Mouse (Mus musculus) G1E (cell line): Measurements from ENCODE around the gene Elovl6. TPM values are rescaled to one million over a fixed set of nuclear protein-coding genes. Genes with fewer than 3 reads are reported as not detected.

Source experiments
- ATAC-seq: 2 replicates; pipeline ENCODE4 v1.8.0; 2016; ENCODE audit warnings: mild to moderate bottlenecking; ENCODE audit not compliant: insufficient number of reproducible peaks, poor library complexity, low FRiP score, severe bottlenecking; ENCODE audit errors: extremely low read depth
- DNase-seq: peaks from one replicate; pipeline ENCODE4 v3.0.0; 2012; ENCODE audit warnings: low spot score
- H3K27me3 ChIP-seq: 2 replicates; pipeline ENCODE4 v1.6.1; 2012; ENCODE audit warnings: mild to moderate bottlenecking, low read length, inconsistent platforms; ENCODE audit not compliant: insufficient read depth
- H3K36me3 ChIP-seq: replicated peaks from 2 replicates; pipeline ENCODE3; 2012; ENCODE audit warnings: mild to moderate bottlenecking, inconsistent platforms
- H3K4me1 ChIP-seq: 2 replicates; pipeline ENCODE4 v1.6.1; 2012; ENCODE audit warnings: low read depth, low read length, inconsistent platforms, mixed read lengths; ENCODE audit not compliant: insufficient read depth
- H3K4me3 ChIP-seq: 2 replicates; pipeline ENCODE4 v1.5.1; 2012; ENCODE audit warnings: low read depth, mild to moderate bottlenecking, inconsistent platforms, low read length, moderate library complexity, mixed read lengths
- H3K9me3 ChIP-seq: replicated peaks from 2 replicates; pipeline ENCODE4 v1.6.1; 2012; ENCODE audit warnings: inconsistent platforms
- CTCF ChIP-seq: IDR thresholded peaks from 2 replicates; pipeline ENCODE4 v1.5.1; 2012; ENCODE audit warnings: low read depth, low read length, inconsistent platforms, mixed read lengths
- GATA1 ChIP-seq: IDR thresholded peaks from 2 replicates; pipeline ENCODE4 v1.6.1; 2012; ENCODE audit warnings: borderline replicate concordance, low read length, inconsistent platforms, mixed read lengths
- GATA2 ChIP-seq: IDR thresholded peaks from 2 replicates; pipeline ENCODE4 v1.6.1; 2012; ENCODE audit warnings: low read depth, low read length, inconsistent platforms, borderline replicate concordance
- POLR2AphosphoS5 ChIP-seq: IDR thresholded peaks from 2 replicates; pipeline ENCODE4 v1.6.1; 2012; ENCODE audit warnings: low read depth, low read length, inconsistent platforms; ENCODE audit not compliant: insufficient replicate concordance
- TAL1 ChIP-seq: conservative IDR thresholded peaks from 2 replicates; pipeline ENCODE4 v1.6.1; 2012; ENCODE audit warnings: low read depth, low read length, inconsistent platforms, mixed read lengths
- polyA plus RNA-seq: library from polyadenylated mRNA; stranded (reverse); fragments of >175 nt; gene quantifications from 2 replicates; pipeline ENCODE4 v1.2.3, GENCODE M21; 2012
- total RNA-seq, 2 experiments: library from RNA; stranded (forward) in 1 of 2; stranded (reverse) in 1 of 2; fragments of 200-1000 nt in 1 of 2; fragments of >200 nt in 1 of 2; fragmentation: Nextera tagmentation in 1 of 2; gene quantifications; 2 replicates each; pipeline ENCODE4 v1.2.3; 2014 to 2017

Elovl6 gene
- total and polyA plus RNA-seq, 3 experiments = 2.3 to 20.4 (median 20.4) TPM

GRCm38 (mm10) chr3:129645409-129645808, 113.3 kb downstream of the Elovl6 start:
- H3K27me3 ChIP-seq = peaks cover 5% of the 10 kb centered on the region; the same call in 1 of the 2 replicates
- H3K4me1 ChIP-seq = no peaks in the 10 kb centered on the region
- H3K36me3 ChIP-seq = no peaks in the 10 kb centered on the region
- ATAC-seq = no peak
- no peak for DNase-seq
- H3K9me3 ChIP-seq = no peaks in the 10 kb centered on the region
- no peak overlapping the region for H3K4me3 ChIP-seq
- no peak for TF ChIP-seq POLR2AphosphoS5
- no peak for TF ChIP-seq CTCF
- TF ChIP-seq GATA1 = no peak
- TF ChIP-seq TAL1 = no peak
- no peak for TF ChIP-seq GATA2

GRCm38 (mm10) chr3:129646781-129647180, 114.6 kb downstream of the Elovl6 start:
- DNase-seq = no peak
- no peak for ATAC-seq
- Histone ChIP-seq H3K36me3 (no peaks in the 10 kb centered on the region), H3K27me3 (peaks cover 5% of the 10 kb centered on the region; the same call in 1 of the 2 replicates), H3K4me1 (no peaks in the 10 kb centered on the region), H3K9me3 (no peaks in the 10 kb centered on the region), H3K4me3 (no peak overlapping the region)
- no peak for TF ChIP-seq GATA2
- no peak for TF ChIP-seq TAL1
- TF ChIP-seq GATA1 = no peak
- no peak for TF ChIP-seq POLR2AphosphoS5
- TF ChIP-seq CTCF = no peak

GRCm38 (mm10) chr3:129647312-129647711, 115.2 kb downstream of the Elovl6 start:
- Histone ChIP-seq H3K4me3 (no peak overlapping the region), H3K4me1 (no peaks in the 10 kb centered on the region), H3K9me3 (no peaks in the 10 kb centered on the region), H3K27me3 (peaks cover 5% of the 10 kb centered on the region; the same call in 1 of the 2 replicates), H3K36me3 (no peaks in the 10 kb centered on the region)
- DNase-seq (no peak), ATAC-seq (no peak)
- no peak for TF ChIP-seq GATA1
- no peak for TF ChIP-seq CTCF
- no peak for TF ChIP-seq GATA2
- no peak for TF ChIP-seq TAL1
- no peak for TF ChIP-seq POLR2AphosphoS5

- Histone ChIP-seq H3K4me1 (no peaks in the 10 kb centered on the region), H3K27me3 (peaks cover 5% of the 10 kb centered on the region; the same call in 1 of the 2 replicates), H3K36me3 (no peaks in the 10 kb centered on the region), H3K4me3 (no peak overlapping the region), H3K9me3 (no peaks in the 10 kb centered on the region)
- ATAC-seq (no peak), DNase-seq (no peak)
- TF ChIP-seq POLR2AphosphoS5 (no peak), GATA2 (no peak), TAL1 (no peak), GATA1 (no peak), CTCF (no peak)
Observed at GRCm38 (mm10) chr3:129648598-129648997, 116.4 kb downstream of the Elovl6 start.

GRCm38 (mm10) chr3:129649586-129650292, 117.6 kb downstream of the Elovl6 start:
- DNase-seq (no peak), ATAC-seq (no peak)
- Histone ChIP-seq H3K4me1 (no peaks in the 10 kb centered on the region), H3K9me3 (no peaks in the 10 kb centered on the region), H3K27me3 (peaks cover 5% of the 10 kb centered on the region; the same call in 1 of the 2 replicates), H3K4me3 (no peak overlapping the region), H3K36me3 (no peaks in the 10 kb centered on the region)
- TF ChIP-seq GATA1 (no peak), TAL1 (no peak), GATA2 (no peak), POLR2AphosphoS5 (no peak)

GRCm38 (mm10) chr3:129650293-129650612, 118.1 kb downstream of the Elovl6 start:
- Histone ChIP-seq H3K27me3 (peaks cover 4% of the 10 kb centered on the region; the same call in 1 of the 2 replicates), H3K4me1 (no peaks in the 10 kb centered on the region), H3K9me3 (no peaks in the 10 kb centered on the region), H3K4me3 (no peak overlapping the region), H3K36me3 (no peaks in the 10 kb centered on the region)
- ATAC-seq (no peak), DNase-seq (no peak)
- TF ChIP-seq GATA1 (no peak), GATA2 (no peak), CTCF (no peak), POLR2AphosphoS5 (no peak), TAL1 (no peak)
